Mouse (Mus musculus) thymus, postnatal 0 days (tissue): ENCODE data around the gene Garem2. TPM values are rescaled to one million over a fixed set of nuclear protein-coding genes. Genes with fewer than 3 reads are reported as not detected.
"Not testable (repeated sequence)": the region's sequence is repeated elsewhere in the genome, so short reads cannot be mapped to it uniquely, and the experiment has no call there.

Experiments
- DNase-seq: peaks from one replicate; pipeline ENCODE4 v3.0.0-alpha.2; 2015; ENCODE audit warnings: low spot score
- polyA plus RNA-seq: library from polyadenylated mRNA; unstranded; fragments of >200 nt; fragmentation: Nextera tagmentation; extraction: Ambion mirVana; gene quantifications from 2 replicates; pipeline ENCODE4 v1.2.1, GENCODE M21; 2015

Garem2 gene
- 0.05 and 0.09 TPM in 2 replicates for polyA plus RNA-seq

DNA sequence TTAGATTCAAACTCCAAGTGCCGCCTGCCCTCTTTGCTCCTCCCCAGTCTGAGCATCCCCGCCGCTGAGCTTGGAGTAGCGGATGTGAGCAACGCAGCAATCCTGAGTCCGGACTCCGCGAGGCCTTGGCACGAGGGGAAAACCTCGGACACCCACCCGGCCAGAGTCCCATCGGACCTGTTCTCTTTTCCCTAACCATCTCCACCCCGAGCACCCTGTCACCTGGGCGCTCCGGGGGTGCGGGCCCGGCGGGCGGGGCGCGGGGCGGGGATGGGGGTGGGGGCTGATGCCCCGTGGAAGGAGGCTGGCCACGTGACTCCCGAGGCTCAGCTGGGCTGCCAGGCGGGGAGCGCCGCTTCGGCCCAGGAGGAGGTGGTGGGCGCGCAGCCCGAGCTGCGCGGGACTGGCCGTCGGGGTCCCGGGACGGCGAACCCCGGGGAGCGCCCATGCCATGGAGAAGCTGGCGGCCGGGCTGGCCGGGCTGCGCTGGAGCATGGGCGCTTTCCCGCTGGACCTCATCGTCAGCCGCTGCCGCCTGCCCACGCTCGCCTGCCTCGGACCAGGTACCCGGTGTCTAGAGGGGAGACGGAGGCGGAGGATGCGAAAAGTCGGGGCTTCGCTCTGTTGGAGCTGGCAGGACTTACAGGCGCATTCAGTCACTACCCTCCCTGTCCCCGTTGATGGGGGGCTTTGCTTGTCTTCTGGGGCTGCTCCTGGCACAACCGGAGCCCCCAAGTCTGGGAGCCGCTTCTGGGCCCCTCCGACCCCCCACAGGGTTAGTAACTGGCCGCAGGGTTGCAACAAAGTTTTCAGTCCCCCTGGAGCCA is at the start of gene Garem2:
TSS of gene Garem2 (plus strand) at position 321 of the 827 bp plus-strand sequence.
- no peak for DNase-seq

DNA sequence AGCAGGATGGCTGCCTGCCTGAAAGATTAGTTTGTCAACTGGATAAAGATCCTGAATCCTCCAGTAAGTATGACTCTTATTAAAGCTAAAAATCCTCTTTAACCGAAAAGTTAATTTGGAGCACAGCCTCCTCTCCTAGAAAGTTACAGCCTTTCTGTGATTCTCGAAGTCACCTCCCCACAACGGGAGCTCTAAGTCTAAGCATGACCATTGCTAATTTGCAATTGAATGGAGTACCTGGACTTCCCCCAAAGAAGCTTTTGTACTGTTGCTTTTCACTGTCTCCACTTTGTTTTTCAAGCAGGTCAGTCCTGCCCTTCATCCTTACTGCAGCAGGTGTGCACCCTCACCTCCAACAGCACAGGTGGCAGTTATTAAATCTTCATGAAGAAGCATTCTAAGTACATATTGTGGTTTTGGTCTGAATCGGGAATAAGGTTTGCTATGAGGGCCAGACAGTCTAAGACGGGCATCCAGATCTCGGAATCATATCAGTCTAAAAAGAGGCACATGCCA is 46.7 kb upstream of the Garem2 start:
- no peak for DNase-seq

DNA sequence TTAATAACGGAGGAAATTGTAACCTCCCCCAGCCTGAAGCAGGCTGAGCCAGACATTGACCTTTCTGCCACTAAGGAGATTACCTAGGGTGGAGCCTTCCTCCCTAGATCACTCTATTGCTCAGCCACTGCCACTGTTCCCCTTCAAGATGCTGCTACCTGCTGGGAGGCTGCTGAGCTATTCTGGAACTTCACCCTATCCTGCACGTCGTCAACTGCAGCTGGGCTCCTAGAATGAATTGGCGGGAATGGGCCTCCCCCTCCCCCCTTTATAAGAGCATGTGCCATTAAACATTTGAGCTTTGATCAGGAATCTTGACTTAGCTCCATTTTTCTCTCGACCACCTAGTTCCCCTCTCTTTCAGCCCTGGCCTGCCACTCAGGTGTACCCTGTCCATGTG is 45.4 kb upstream of the Garem2 start:
- not testable (repeated sequence) for DNase-seq

DNA sequence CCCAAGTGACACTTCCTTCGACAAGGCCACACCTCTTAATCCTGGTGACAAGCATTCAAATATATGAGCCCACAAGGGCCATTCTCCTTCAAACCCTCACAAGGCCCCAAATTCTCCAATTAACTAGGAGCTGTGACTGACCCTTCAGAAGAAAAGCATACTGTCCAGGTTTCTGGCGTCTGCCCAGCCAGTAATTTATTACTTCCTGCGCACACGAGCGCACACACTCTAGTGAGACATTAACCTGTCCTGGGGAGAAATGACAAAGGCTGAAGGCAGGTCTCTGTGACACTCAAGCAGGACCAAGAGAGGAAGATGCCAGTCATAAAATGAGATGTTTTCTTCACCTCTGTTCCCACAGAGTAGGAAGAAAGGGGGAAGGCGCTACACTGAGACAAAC is 37.2 kb upstream of the Garem2 start:
- no peak for DNase-seq

DNA sequence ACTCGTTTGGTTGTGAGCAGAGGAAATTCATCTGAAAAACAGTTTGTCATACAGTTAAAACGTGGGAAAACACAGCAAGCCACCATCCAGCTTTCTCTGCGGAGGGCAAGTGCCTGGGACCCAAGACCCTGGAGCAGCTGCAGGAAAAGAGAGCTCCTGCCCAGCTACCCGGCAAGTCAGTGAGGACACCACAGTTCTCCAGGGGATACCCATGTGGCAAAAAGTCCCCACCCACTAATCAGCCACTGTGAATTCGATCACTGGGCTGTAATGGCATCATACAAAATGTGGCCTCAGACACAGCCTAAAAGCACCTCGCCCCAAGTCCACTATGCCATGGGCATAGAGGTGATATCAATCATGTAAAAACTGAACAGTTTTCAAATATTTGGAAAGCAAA is 33.3 kb upstream of the Garem2 start:
- no peak for DNase-seq

DNA sequence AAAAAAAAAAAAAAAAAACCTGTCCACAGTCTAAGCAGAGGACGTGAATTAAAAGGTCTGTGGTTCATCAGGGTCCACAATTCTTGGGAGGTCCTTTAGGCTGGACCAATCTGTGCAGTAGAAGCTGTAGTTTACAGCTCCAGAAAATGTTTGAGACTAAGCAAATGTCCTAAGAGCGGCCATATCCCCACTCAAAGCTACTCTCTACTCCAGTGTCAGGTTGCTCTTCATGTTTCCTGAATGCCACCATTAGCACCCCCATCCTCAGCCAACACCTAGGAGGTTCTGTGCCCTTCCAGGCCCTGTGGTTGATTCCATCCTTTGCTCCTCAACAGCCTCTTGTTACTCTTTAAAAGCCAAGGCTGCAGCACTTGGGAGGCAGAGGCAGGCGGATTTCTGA is 32.6 kb upstream of the Garem2 start:
- DNase-seq: no peak

DNA sequence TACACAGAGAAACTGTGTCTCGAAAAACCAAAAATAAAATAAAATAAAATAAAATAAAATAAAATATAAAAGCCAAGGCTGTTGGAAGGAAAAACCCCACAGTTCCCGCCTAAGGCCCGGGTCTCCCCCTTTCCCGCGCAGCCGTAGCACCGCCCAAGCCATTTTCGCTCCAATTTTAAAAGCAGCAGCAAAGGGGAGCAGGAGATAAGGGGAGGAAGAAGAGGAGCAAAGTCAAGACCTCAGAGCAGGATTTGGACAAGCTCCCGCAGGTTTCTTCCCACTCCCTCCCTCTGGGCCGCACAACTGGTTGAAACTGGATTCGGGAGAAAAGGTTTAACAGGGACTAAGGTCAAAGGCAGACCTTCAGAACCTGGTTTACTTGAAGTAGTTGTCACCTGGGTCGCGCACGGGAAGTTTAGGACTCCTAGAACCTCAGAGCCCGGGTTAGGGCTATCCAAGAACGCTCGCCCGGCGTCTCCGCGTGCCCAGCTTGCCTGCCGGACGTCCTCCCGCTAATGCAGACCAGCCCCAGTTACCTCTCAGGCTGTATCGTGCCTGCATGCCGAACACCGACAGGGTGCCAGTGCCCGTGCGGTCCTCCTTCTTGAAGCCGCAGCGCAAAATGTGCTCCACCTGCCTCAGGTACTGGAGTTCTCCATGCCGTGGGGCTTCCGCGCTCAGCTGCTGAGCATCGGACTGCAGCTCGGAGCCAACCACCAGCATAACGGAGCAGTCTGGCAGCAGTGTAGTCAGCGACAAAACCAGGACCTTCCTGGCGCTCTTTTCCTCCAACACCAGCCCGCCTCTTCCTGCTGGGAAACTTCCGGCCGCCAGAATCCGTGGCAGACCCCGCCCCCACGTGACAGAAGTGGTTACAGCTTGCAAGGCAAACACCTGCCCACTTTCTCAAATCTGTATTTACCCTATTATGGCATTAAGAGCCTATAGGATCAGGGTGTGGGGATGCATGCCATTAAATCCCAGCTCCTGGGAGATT is 31.8 kb upstream of the Garem2 start, which contains the start of gene Tyms:
TSS of gene Tyms (minus strand) at position 793 of the 997 bp plus-strand sequence.
- peak; percentile 73 for DNase-seq

DNA sequence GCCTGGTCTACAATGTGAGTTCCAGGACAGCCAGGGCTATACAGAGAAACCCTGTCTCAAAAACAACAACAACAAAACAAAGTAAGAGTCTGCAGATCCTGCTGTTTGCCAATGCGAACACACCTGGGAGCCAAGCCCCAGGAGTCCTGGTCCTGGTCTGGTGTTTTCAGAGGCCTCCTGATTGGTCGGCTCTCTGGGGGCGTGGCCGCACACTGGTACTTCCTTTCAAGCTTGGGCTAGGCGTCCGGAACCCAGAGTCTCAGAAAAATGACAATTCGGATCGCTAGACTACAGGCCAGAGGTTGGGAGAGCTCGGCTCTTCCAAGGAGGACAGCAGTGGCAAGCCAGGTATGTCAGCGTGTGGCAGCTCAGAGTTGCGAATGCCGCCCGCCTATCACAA is 12.3 kb upstream of the Garem2 start:
- no peak for DNase-seq

DNA sequence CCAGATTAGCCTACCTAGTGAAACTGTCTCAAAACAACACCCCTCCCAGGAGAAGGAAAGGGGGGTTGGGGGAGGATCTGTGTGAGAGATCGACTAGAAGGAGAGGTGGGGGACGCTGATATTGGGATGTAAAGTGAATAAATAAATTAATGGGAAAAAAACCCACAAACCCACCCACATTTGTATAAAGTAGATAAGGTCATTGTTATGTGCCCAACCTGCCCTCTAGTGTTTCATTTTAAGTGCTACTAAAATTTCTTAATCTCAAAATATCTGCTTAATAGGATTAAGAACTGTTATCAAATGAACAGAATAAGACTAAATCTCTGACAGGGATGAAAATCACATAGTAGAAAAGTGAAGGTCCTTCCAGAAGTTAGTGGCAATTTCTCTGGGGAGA is 10.6 kb upstream of the Garem2 start:
- DNase-seq: no peak

DNA sequence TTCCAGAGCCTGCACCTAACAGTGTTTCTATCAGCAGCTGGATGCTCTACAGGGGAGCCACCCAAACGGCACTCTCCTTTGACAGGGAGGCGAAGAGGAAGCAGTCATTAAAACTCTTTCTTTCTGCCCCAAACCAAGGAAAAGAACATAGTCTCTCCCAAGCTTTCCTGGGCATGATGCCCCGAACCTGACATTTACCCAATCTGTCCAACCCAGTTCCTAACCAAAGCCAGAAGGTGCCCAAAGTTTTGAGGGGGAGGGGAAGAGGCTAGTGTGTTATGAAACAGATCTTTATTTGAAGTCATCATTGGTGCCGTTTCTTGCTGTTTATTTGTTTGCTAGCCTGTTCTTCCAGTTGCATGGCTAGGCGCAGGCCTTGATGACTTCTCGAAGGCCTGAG is 9.2 kb upstream of the Garem2 start:
- DNase-seq: no peak

DNA sequence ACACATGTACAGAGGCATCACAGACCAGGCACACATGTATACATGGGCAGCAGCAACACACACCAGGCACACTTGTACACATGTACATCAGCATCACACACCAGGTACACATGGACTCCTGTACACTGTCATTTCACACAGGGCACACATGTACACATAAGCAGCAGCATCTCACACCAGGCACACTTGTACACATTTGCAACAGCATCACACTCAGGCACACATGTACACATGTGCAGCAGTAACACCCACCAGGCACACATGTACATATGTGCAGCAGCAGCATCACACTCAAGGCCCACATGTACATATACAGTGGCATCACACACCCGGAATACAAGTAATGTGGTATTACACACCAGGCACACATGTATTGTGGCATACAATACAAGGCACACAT is 6.7 kb upstream of the Garem2 start:
- DNase-seq: no peak

DNA sequence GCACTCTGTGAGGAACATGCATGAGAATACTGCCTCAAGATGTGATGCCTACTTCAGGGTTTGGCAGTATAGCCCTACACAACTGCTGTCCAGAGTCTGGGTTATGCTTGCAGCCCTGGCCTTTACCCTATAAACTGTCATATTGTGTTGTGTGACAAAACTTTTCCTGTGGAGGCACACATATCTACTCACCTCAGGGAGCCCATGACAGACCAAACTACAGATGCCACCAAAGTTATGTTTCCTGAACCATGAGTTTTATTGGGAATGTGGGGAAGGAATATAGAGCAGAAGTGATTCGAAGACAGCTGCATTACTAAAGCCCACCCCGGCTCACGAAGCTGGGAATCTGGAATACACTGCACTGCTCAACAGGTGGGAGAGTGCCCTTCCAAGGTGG is 1.6 kb upstream of the Garem2 start:
- no peak for DNase-seq

DNA sequence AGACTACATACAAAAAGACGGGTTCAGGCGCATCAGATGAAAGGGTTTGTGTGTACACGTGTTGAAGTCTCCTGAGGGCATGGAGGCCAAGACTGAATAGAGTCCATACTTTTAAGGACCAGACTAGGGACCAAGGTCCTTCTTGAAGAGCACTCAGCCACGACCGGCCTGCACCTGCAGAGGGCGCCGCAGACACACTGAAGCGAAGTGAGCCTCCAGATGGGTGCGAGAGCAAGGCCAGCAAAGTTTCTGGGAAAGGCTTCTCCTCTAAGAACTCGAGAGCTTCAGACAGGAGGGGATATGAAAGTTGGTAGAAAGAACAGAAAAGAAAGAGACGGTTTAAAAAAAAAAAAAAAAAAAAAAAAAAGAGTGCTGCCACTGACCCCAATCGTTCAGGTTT is 622 bp upstream of the Garem2 start:
- DNase-seq: peak; percentile 42

DNA sequence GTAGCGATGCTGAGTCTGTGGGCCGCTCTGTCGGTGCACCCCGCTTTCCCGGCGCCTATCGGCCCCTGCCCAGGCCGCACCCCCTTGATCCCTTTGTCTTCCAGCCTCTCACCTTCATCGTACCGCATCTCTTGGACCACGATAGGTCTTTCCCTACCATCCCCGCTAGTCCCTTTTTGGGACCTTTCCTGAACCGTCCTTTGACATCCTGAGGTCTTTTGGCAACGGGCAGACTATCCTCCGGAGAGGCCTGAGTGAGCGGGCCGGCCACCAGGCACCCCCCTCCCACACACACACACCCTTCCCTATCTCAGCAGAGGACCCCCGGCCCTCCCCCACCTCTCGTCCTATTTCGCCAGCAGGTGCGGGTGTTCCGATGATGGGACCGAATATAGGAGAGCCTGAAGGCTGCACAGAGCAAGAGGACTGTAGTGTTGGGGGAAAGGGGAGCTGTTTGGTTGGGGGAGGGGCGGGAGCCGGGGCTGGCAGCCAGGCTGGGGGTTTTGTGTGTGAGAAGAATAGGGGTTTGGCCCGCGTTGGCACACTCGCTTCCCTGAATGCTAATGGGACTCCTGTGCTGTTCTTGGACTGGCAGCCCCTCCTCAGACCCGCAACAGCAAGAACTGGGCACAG is 823 bp downstream of the Garem2 start, which contains the start of gene 3110082J24Rik:
TSS of gene 3110082J24Rik (minus strand) at position 419 of the 633 bp plus-strand sequence.
- DNase-seq: no peak

DNA sequence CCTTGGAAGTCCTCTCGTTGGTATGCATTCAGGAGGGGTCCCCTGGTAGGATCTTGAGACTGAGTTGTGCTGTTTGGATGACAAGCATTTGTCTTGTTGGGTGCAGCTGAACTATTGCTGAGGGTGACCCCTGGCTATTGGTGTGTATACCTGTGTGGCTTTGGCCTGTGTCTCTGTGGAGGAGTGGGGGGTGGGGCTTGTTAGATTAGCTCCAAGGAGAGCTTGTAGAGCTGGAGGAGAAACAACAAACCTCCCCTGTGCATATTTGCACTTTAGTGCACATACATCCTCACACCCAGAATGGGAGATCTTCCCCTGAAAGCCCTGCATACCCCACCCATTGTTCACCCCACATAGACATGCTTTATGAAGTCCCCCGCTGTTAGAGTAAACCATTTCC is 1.8 kb downstream of the Garem2 start:
- no peak for DNase-seq

DNA sequence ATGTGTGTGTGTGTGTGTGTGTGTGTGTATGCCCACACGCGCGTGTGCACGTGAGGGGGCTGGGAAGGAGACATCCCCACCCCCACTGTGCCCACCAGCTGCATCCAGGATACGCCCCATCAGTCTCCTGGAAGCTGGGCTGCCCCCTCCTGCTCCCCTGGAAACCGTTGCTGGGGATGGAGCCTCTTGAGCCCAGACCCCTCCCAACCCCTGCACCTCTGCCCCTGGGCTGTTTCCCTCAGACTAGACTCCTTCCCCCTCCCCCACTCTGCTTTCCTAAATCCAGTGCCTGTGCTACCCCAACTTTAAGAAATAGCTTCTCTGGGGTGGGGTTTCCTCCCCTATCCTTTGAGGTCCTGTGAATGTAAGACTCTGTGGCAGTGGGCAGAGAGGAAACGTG is 2.2 kb downstream of the Garem2 start:
- DNase-seq: no peak

DNA sequence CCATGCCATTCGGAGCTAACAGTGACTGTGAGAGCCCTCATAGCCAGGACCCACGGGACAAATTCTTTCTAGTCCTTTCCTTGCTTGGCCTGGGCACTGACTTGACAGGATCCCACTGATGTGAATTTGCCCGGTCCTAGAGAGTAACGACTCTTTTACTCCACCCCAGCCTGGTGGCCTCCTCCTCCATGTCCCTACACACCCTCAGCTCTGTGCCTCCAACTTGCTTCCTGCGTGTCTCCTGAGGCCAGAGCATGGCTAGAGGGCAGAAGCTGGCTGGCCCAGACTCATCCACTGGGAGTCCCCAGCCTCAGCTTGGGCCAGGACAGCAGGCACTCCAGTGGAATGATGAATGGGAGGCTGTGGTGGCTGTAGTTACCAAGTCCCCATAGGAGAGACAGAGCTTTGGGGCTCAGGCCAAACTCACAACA is 2.7 kb downstream of the Garem2 start:
- DNase-seq: no peak

DNA sequence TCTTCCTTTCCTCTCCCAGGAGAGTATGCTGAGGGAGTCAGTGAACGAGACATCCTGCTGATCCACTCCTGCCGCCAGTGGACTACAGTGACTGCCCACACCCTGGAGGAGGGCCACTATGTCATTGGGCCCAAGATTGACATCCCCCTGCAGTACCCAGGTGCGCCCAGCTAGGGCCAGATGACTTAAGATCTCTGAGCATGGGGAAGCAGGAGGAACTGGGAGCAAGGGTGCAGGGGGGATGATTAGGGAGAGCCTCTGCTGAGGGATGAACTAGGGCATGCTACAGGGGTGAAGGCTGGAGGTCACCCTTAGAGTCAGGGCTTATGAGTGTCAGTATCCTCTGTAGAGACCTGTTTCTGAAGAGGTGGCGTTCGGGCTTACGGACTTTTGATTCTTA is 3.3 kb downstream of the Garem2 start:
- no peak for DNase-seq

DNA sequence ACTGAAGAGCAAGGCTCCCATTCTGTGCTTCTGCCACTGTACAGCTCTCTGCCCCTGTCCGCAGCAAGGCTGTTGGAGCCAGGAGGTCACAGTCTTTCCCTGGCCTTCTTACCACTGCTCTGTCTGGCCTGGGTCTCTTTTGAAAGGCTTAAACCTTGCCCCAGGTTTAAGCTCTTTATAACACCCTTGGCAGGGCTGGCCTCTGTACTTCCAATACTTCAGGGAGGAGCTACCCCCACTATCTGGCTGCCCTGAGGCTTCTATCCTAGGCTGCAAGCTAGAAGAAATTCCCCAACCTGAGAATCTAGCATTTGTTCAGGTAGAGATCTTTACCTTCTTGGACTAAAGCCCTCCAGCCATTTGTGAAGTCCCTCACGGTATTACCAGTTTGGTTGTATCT is 4.9 kb downstream of the Garem2 start:
- DNase-seq: no peak

DNA sequence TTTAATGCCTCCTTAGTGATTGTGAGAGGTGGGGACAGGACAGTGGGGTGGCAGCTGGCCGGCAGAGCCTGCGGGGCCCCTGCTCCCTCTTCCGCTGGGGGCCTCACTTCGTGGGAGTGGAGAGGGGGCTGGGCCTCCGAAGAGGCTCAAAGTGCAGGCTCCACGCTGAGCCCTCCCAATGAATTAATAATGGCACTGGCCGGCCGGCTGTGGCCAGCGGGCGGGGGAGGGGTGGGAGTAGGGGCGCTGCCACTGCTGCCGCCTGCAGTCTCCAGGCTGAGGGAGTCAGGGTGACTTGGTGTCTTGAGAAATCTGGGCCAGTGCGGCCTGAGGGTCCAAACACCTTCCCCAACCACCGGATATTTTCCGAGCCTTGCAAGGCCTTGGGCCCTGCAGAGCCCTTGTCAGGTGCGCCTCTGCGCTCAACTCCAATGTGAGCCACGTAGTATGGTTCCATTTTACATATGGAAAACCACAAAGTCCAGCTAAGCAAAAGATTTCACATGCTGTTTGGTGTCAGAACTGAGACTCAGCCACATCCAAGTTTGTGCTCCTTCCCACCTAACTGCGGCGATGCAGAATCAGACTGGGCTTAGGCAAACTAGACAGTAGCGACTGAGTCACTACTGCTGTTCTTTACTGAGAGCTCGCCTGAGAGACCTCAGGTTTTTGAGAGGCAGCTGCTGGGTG is 5.6 kb downstream of the Garem2 start:
- DNase-seq: no peak

DNA sequence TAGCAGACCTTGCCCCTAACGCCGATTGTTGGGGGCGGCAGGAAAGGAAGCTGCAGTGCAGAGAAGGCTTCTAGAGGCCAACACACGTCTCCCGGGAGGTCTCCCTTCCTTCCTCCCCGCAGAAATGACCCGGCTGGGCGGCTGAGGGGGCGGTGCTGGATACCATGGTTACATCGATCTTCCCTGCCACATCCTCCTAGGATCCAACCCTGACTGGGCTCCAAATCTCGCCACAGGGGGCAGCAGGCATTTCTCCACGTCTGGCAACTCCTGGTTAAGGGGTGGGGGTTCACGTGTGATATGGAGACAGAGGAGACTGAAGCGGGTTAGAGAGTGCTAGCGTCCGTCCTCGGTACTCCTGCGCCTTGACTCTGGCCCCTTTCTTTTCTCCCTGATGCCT is 6.2 kb downstream of the Garem2 start:
- no peak for DNase-seq
